Mouse (Mus musculus) hindbrain, embryonic 16.5 days (tissue): ENCODE data around the gene 9230112D13Rik. TPM values are rescaled to one million over a fixed set of nuclear protein-coding genes. Genes with fewer than 3 reads are reported as not detected.
A peak's percentile ranks its signal among the peaks of the same experiment; 100 is the strongest.

Experiments used
- ATAC-seq: fragments of 200-750 bp; cut with Nextera tagmentation; 2 replicates; pipeline ENCODE4 v1.8.0; 2017; ENCODE audit warnings: moderate TSS enrichment, moderate library complexity
- H3K27ac ChIP-seq: fragments of 300-500 bp; sonication (generic); 2 replicates; pipeline ENCODE4 v1.5.1; 2014; ENCODE audit warnings: low read depth, mild to moderate bottlenecking, control low read depth, low read length, moderate library complexity
- H3K27me3 ChIP-seq: fragments of 300-500 bp; sonication (generic); replicated peaks from 2 replicates; pipeline ENCODE4 v1.6.1; 2014; ENCODE audit warnings: low read length; ENCODE audit not compliant: control insufficient read depth, insufficient read depth
- H3K36me3 ChIP-seq: fragments of 300-500 bp; sonication (generic); 2 replicates; pipeline ENCODE4 v1.6.1; 2014; ENCODE audit warnings: mild to moderate bottlenecking, low read length, moderate library complexity, mixed read lengths; ENCODE audit not compliant: control insufficient read depth, insufficient read depth
- H3K4me1 ChIP-seq: fragments of 300-500 bp; sonication (generic); 2 replicates; pipeline ENCODE4 v1.6.1; 2014; ENCODE audit warnings: low read depth, low read length; ENCODE audit not compliant: control insufficient read depth, insufficient read depth
- H3K4me2 ChIP-seq: fragments of 300-500 bp; sonication (generic); 2 replicates; pipeline ENCODE4 v1.6.1; 2014; ENCODE audit warnings: mild to moderate bottlenecking, low read length, control low read depth, moderate library complexity
- H3K4me3 ChIP-seq: fragments of 300-500 bp; sonication (generic); 2 replicates; pipeline ENCODE4 v1.5.1; 2014; ENCODE audit warnings: mild to moderate bottlenecking, low read length, control low read depth, moderate library complexity
- H3K9ac ChIP-seq: fragments of 300-500 bp; sonication (generic); 2 replicates; pipeline ENCODE4 v1.6.1; 2014; ENCODE audit warnings: low read depth, mild to moderate bottlenecking, control low read depth, low read length, moderate library complexity
- H3K9me3 ChIP-seq: fragments of 300-500 bp; sonication (generic); 2 replicates; pipeline ENCODE4 v1.6.1; 2014; ENCODE audit warnings: mild to moderate bottlenecking, low read length, moderate library complexity; ENCODE audit not compliant: control insufficient read depth
- WGBS: fragments of 180-500 bp; shearing (Covaris S2); extraction: QIAGEN DNeasy Blood & Tissue Kit; methylation state at CpG from one replicate; pipeline ENCODE4 v1.1.7; 2014; 5-methylcytosine and 5-hydroxymethylcytosine counted together
- polyA plus RNA-seq: library from polyadenylated mRNA; unstranded; fragments of >200 nt; fragmentation: Nextera tagmentation; extraction: Ambion mirVana; gene quantifications from 2 replicates; pipeline ENCODE4 v1.2.1, GENCODE M21; 2015

The 9230112D13Rik gene
- polyA plus RNA-seq, 1 experiment from 2014 or later = not detected

DNA sequence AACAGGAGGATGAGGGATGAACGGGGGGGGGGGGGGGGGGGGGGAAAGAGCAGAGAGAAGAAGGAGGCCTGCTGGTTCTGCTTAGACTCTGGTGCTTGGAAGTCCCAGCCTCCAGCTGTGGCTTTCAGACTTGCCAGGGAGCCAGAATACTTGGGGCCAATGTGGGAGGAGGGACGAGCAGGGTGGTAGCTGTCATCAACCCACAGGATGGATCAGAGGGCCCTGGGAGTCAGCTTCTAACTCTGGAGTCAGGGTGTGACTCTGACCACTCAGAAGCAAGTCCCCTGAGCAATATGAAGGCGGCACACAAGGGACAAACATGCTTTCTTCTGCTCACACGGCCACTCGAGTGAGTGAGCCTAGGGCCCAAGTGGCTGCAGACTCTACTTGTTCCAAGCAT, 42.0 kb upstream of the 9230112D13Rik start:
- Histone ChIP-seq H3K9me3 (no peaks in the 10 kb centered on the region), H3K4me2 (no peak overlapping the region), H3K4me3 (no peak overlapping the region), H3K27ac (no peak overlapping the region), H3K27me3 (no peaks in the 10 kb centered on the region), H3K9ac (no peak overlapping the region), H3K36me3 (no peaks in the 10 kb centered on the region), H3K4me1 (no peaks in the 10 kb centered on the region)
- no peak for ATAC-seq
- 62% methylated on average over 5 of the region's 5 CpGs for WGBS

DNA sequence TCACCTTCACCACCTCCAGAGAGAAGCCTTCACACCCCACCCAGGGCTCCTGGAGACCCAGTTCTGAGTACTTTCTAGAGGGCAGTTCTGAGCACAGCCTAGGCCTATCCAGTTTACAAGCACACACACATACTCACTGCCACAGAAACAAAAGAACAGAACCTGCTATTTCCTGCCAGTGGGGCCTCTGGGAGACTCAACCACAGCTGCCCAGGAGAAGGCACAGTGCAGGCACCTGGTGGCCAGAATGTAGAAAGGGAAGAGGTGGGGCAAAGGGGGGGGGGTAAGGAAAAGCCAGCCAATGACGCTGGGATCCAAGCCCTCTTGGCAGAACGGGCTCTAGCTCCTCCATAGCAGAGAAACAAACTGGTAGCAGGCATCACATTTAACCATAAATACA, 39.8 kb upstream of the 9230112D13Rik start:
- Histone ChIP-seq H3K36me3 (no peaks in the 10 kb centered on the region), H3K4me3 (no peak overlapping the region), H3K27me3 (no peaks in the 10 kb centered on the region), H3K4me1 (no peaks in the 10 kb centered on the region), H3K9ac (no peak overlapping the region), H3K9me3 (no peaks in the 10 kb centered on the region), H3K27ac (no peak overlapping the region), H3K4me2 (no peak overlapping the region)
- ATAC-seq = no peak
- 24% methylated on average over 2 of the region's 2 CpGs for whole genome bisulfite sequencing

DNA sequence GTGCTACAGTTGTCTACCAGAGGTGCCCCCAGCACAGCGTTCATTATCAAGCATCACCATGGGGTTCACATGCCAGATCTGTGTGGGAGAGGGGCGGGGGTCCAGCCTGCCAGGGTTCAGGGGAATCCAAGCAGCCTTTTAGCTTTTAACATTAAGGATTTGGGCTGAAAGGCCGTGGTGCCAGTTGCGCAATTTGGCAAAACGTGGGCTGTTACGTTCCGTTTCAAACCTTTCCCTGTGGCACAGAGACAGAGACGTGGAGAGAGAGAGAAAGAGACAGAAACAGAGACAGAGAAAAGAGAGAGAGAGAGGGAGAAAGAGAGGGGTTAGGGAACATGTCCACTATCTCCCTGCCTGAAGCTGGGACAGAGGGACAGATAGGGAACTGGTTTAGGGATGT, 39.0 kb upstream of the 9230112D13Rik start:
- ATAC-seq = no peak
- Histone ChIP-seq H3K27ac (no peak overlapping the region), H3K36me3 (no peaks in the 10 kb centered on the region), H3K4me2 (no peak overlapping the region), H3K9me3 (no peaks in the 10 kb centered on the region), H3K4me1 (no peaks in the 10 kb centered on the region), H3K27me3 (no peaks in the 10 kb centered on the region), H3K4me3 (no peak overlapping the region), H3K9ac (no peak overlapping the region)
- 90% methylated on average over 8 of the region's 8 CpGs for WGBS

DNA sequence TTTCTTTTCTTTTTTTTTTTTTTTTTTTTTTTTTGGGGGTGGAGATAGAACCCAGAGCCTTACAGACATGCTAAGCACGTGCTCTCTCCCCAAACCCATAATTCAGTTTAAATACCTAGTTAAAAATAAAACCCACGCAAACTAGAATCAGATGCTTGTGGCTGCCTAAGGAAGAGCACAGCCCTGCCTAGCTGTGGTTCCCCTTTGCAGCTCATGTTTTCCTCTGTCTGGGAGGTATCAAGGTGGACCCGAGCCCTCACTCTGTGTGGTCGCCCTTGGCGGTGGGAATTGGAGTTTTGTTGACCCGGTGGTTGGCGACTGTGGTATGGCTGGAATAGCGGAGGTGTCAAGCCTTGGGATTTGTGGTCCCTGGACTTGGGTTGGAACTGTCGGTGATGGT, 36.3 kb upstream of the 9230112D13Rik start:
- 96% methylated on average over 9 of the region's 9 CpGs for WGBS
- no peak overlapping the region for H3K4me3 ChIP-seq
- H3K27me3 ChIP-seq = no peaks in the 10 kb centered on the region
- H3K4me2 ChIP-seq = no peak overlapping the region
- no peak for ATAC-seq
- no peaks in the 10 kb centered on the region for H3K9me3 ChIP-seq
- no peak overlapping the region for H3K27ac ChIP-seq
- no peak overlapping the region for H3K9ac ChIP-seq
- H3K4me1 ChIP-seq = no peaks in the 10 kb centered on the region
- H3K36me3 ChIP-seq = no peaks in the 10 kb centered on the region

DNA sequence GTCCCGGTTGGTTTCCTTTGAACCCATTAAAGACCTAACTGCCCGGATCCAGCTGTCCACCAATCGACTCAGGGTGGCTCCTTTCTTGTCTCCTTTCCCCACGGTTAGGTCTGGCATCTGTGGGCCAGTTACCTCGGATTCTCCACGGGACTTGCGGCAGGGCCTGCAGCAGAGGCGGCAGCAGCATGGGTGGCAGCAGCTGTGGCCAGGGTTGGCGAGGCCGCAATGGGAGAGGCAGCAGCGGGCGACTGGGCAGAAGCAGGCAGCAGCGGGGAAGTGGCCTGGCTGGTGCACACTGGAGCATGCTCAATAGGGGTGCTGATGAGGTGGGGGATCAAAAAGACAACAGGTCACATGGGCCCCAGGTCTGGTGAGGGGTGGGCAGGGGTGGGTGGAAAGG, 32.6 kb upstream of the 9230112D13Rik start:
- Histone ChIP-seq H3K4me2 (no peak overlapping the region), H3K9me3 (no peaks in the 10 kb centered on the region), H3K9ac (no peak overlapping the region), H3K4me3 (no peak overlapping the region), H3K4me1 (no peaks in the 10 kb centered on the region), H3K36me3 (no peaks in the 10 kb centered on the region), H3K27ac (no peak overlapping the region), H3K27me3 (no peaks in the 10 kb centered on the region)
- no peak for ATAC-seq
- 67% methylated on average over 13 of the region's 13 CpGs for WGBS

DNA sequence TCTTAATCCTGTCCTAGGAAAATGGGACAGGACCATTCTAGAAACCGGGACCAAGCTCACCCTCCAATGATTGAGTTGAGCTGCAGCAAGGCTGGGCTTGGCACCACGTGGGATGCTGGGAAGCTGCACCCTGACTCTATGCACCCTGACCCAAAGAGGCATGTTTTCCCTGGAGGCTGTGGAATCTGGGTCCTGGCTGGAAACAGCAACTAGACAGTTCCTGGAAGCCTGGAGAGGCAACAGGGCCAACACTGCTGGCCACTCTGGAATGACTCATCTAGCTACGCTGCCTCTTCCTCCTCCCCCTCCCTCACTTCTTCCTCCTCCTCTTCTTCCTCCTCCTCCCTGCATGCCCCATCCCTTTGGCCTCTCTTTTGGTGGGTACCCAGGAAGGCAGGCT, 31.4 kb upstream of the 9230112D13Rik start:
- H3K36me3 ChIP-seq = no peaks in the 10 kb centered on the region
- no peaks in the 10 kb centered on the region for H3K9me3 ChIP-seq
- no peaks in the 10 kb centered on the region for H3K4me1 ChIP-seq
- no peak overlapping the region for H3K4me2 ChIP-seq
- no peak for ATAC-seq
- no peak overlapping the region for H3K9ac ChIP-seq
- WGBS = 65% methylated on average over 3 of the region's 3 CpGs
- no peak overlapping the region for H3K4me3 ChIP-seq
- no peaks in the 10 kb centered on the region for H3K27me3 ChIP-seq
- no peak overlapping the region for H3K27ac ChIP-seq

DNA sequence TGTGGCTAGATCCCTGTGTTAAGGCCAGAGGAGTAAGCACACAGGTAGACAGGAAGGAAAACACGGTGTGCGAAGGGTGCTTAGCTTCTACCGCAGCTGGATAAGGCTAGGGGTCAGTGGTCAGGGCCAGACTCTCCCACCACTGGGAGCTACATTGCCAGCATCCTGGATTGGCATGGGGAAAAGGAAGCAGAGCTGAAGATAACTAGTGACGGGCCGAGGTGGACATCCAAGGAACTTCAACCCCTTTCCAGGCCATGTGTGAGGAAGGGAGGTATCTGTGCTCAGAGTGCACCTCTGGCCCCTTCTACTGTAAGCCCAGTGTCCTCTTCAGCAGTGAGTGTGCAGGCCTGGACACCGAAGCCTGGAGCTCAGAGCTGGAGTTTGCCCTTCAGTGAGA, 30.9 kb upstream of the 9230112D13Rik start:
- H3K27me3 ChIP-seq = no peaks in the 10 kb centered on the region
- no peak overlapping the region for H3K4me2 ChIP-seq
- no peak for ATAC-seq
- H3K27ac ChIP-seq = no peak overlapping the region
- no peaks in the 10 kb centered on the region for H3K9me3 ChIP-seq
- WGBS = 90% methylated on average over 6 of the region's 6 CpGs
- no peaks in the 10 kb centered on the region for H3K36me3 ChIP-seq
- H3K4me3 ChIP-seq = no peak overlapping the region
- no peaks in the 10 kb centered on the region for H3K4me1 ChIP-seq
- H3K9ac ChIP-seq = no peak overlapping the region

DNA sequence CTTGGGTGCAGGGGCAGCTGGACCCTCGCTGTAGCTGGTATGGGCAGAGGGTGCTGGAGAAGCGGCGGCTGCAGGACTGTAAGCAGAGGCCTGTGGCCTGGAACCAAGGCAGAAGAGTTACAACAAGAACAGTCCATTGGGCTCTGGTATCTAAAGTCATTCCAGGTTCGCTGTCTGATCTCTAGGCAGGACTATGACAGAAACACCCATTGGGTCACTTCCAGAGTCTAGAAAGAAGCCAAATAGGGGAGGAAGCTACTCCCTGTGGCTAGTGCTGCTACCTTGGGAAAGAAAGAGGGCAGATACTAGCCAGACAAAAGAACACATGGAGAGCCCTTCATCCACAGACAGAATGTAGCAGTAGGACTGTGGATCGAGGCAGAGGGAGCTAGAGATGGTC, 29.6 kb upstream of the 9230112D13Rik start:
- WGBS = 88% methylated on average over 5 of the region's 5 CpGs
- Histone ChIP-seq H3K4me2 (no peak overlapping the region), H3K4me3 (no peak overlapping the region), H3K4me1 (no peaks in the 10 kb centered on the region), H3K9ac (no peak overlapping the region), H3K9me3 (no peaks in the 10 kb centered on the region), H3K27ac (no peak overlapping the region), H3K36me3 (no peaks in the 10 kb centered on the region), H3K27me3 (no peaks in the 10 kb centered on the region)
- ATAC-seq = no peak

DNA sequence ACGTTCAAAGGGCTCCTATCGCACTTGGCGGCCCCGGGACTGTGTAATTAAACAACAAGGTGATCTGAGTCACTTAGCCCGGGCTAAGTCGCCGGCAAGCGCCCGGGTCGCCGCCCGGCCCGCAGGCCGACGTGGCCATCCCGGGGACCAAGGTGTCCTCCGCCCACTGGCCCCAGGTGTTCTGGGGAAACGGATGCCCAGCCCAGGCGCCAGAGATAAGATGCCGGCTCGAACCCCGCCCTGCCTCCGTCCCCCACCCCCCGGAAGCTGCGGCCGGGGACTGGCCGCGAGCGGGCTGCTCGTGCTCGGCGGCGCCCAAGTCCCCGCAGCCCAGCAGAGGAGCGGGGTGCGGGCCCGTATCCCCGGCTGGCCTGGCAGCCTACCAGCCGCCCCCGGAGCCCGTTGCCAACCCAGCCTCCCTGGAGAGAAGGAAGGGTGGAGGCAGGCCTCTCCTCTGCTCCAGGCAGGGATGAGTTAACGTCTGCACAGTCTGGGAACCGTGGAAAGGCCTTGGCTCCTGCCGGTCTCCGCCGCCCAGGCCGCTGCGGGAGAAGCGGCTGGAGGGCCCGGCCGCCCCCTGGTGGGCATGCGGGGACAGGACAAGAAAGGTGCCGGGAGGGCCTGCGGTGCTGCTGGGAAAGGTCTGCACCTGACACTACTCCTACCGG, 26.5 kb upstream of the 9230112D13Rik start:
- peak; percentile 96 for ATAC-seq
- Histone ChIP-seq H3K36me3 (no peaks in the 10 kb centered on the region), H3K9me3 (no peaks in the 10 kb centered on the region), H3K4me2 (peak overlapping the region; percentile 83), H3K27ac (peak overlapping the region; percentile 90), H3K4me1 (no peaks in the 10 kb centered on the region), H3K27me3 (no peaks in the 10 kb centered on the region), H3K4me3 (peak overlapping the region; percentile 81), H3K9ac (peak overlapping the region; percentile 93)
- under 1% methylated on average over 52 of the region's 55 CpGs for WGBS
